Mouse (Mus musculus) neural tube, embryonic 13.5 days (tissue): Measurements from ENCODE around the gene Auts2. TPM values are rescaled to one million over a fixed set of nuclear protein-coding genes. Genes with fewer than 3 reads are reported as not detected.

Experiments
- ATAC-seq: fragments of 200-750 bp; cut with Nextera tagmentation; 2 replicates; pipeline ENCODE4 v1.8.0; 2017; ENCODE audit warnings: low read depth, mild to moderate bottlenecking, moderate TSS enrichment, moderate library complexity
- H3K27ac ChIP-seq: fragments of 300-500 bp; sonication (generic); replicated peaks from 2 replicates; pipeline ENCODE4 v1.5.1; 2015; ENCODE audit warnings: moderate library complexity, mild to moderate bottlenecking, inconsistent platforms
- H3K27me3 ChIP-seq: fragments of 300-500 bp; sonication (generic); 2 replicates; pipeline ENCODE4 v1.6.1; 2015; ENCODE audit warnings: mild to moderate bottlenecking, inconsistent platforms
- H3K36me3 ChIP-seq: fragments of 300-500 bp; sonication (generic); 2 replicates; pipeline ENCODE4 v1.6.1; 2015; ENCODE audit warnings: mild to moderate bottlenecking, inconsistent platforms
- H3K4me1 ChIP-seq: fragments of 300-500 bp; sonication (generic); replicated peaks from 2 replicates; pipeline ENCODE4 v1.6.1; 2015; ENCODE audit warnings: inconsistent platforms
- H3K4me2 ChIP-seq: fragments of 300-500 bp; sonication (generic); 2 replicates; pipeline ENCODE4 v1.6.1; 2015; ENCODE audit warnings: inconsistent platforms, mild to moderate bottlenecking, moderate library complexity
- H3K4me3 ChIP-seq: fragments of 300-500 bp; sonication (generic); 2 replicates; pipeline ENCODE4 v1.5.1; 2015; ENCODE audit warnings: mild to moderate bottlenecking, inconsistent platforms
- H3K9ac ChIP-seq: fragments of 300-500 bp; sonication (generic); 2 replicates; pipeline ENCODE4 v1.6.1; 2015; ENCODE audit warnings: moderate library complexity, mild to moderate bottlenecking, inconsistent platforms
- H3K9me3 ChIP-seq: fragments of 300-500 bp; sonication (generic); 2 replicates; pipeline ENCODE4 v1.6.1; 2016; ENCODE audit warnings: inconsistent platforms
- WGBS: fragments of 180-500 bp; shearing (Covaris S2); methylation state at CpG from one replicate; pipeline ENCODE4 v1.1.7; 2015; 5-methylcytosine and 5-hydroxymethylcytosine counted together
- polyA plus RNA-seq: library from polyadenylated mRNA; unstranded; fragments of >200 nt; fragmentation: Nextera tagmentation; extraction: Ambion mirVana; gene quantifications from 2 replicates; pipeline ENCODE4 v1.2.1, GENCODE M21; 2015

Gene Auts2
- polyA plus RNA-seq, 1 experiment from 2014 or later = 72.6 TPM

DNA sequence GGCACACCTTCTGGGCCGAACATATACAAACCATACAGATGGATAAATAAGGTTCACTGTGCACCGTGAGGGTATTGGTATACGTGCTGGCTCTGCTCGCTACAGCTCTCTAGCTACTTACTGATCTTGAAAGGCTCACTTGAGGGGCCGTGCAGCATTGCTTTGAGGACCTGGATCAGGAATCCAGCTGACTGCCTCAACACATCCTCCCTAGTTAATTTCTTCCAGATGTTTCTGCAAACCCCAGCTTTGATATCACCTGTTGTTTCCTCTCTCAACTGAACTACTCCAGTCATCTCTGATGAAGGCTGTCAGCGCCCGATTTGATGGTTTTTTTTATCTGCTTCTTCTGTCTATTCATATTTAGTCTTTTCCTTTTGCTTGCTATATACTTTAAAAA is 1111.2 kb downstream of the Auts2 start:
- ATAC-seq = no peak
- Histone ChIP-seq H3K4me1 (peaks cover 24% of the 10 kb centered on the region), H3K4me2 (no peak overlapping the region), H3K36me3 (peaks cover 8% of the 10 kb centered on the region), H3K4me3 (no peak overlapping the region), H3K27me3 (no peaks in the 10 kb centered on the region), H3K9ac (no peak overlapping the region), H3K27ac (no peak overlapping the region), H3K9me3 (no peaks in the 10 kb centered on the region)
- 86% methylated on average over 7 of the region's 7 CpGs for WGBS

DNA sequence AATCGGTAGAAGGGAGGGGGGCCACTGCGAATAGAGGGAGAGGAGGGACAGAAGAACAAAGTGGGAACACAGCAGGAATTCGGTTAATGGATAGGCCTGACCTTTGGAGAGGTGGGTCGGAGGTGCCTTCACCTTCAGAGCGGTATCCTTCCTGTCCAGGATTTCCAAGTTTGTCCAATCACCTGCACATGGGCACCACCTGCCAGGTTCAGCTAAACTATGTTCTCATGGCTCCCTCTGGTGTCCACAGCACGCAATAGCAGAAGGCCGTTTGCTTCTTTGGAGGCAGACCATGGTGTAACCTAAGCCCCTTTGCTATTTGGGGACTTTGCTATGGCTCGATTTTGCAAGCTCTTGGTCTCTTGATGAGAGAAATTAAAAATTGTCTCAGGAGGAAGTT is 1113.0 kb downstream of the Auts2 start:
- 31% methylated on average over 8 of the region's 8 CpGs for WGBS
- H3K4me1 ChIP-seq = peaks cover 11% of the 10 kb centered on the region; the same call in 1 of the 2 replicates
- H3K27me3 ChIP-seq = no peaks in the 10 kb centered on the region
- no peak overlapping the region for H3K4me3 ChIP-seq
- no peak overlapping the region for H3K27ac ChIP-seq
- H3K36me3 ChIP-seq = no peaks in the 10 kb centered on the region
- H3K9me3 ChIP-seq = no peaks in the 10 kb centered on the region
- peak; percentile 34; the same call in 1 of the 2 replicates for ATAC-seq
- no peak overlapping the region for H3K4me2 ChIP-seq
- no peak overlapping the region for H3K9ac ChIP-seq

DNA sequence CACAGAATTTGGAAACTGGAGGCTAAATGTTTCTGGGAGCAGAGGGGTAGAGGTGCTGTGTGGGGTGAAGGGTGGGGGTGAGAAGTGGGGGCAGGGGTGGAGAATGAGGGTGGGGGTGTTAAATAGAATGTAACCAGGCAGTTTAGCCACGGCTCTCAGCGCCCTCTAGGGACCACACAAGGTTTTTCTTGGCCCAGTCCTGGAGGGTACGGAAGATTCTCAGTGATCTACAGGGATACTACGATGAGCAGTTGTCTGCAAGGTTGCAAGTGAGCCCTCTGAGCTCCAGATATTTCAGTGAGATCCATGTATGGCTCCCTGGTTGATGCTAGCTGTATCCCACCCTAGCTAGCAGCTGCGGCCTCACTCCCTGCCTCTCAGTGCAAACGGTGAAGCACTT is 1113.6 kb downstream of the Auts2 start:
- H3K27ac ChIP-seq = no peak overlapping the region
- 59% methylated on average over 6 of the region's 6 CpGs for WGBS
- no peak overlapping the region for H3K9ac ChIP-seq
- H3K4me1 ChIP-seq = peaks cover 11% of the 10 kb centered on the region; the same call in 1 of the 2 replicates
- no peak overlapping the region for H3K4me3 ChIP-seq
- no peak overlapping the region for H3K4me2 ChIP-seq
- no peaks in the 10 kb centered on the region for H3K9me3 ChIP-seq
- H3K36me3 ChIP-seq = no peaks in the 10 kb centered on the region
- 0 out of 2 replicates have a peak, but pooled peaks have one; percentile 51 for ATAC-seq
- H3K27me3 ChIP-seq = no peaks in the 10 kb centered on the region

GRCm38 (mm10) chr5:131427734-131428413 is 1115.3 kb downstream of the Auts2 start:
- peaks cover 11% of the 10 kb centered on the region; the same call in 1 of the 2 replicates for H3K4me1 ChIP-seq
- no peaks in the 10 kb centered on the region for H3K27me3 ChIP-seq
- WGBS = 39% methylated on average over 11 of the region's 11 CpGs
- H3K4me2 ChIP-seq = no peak overlapping the region
- no peaks in the 10 kb centered on the region for H3K9me3 ChIP-seq
- no peak overlapping the region for H3K4me3 ChIP-seq
- no peak overlapping the region for H3K27ac ChIP-seq
- no peak for ATAC-seq
- no peaks in the 10 kb centered on the region for H3K36me3 ChIP-seq
- no peak overlapping the region for H3K9ac ChIP-seq

GRCm38 (mm10) chr5:131422737-131423136 is 1120.4 kb downstream of the Auts2 start:
- no peaks in the 10 kb centered on the region for H3K9me3 ChIP-seq
- no peaks in the 10 kb centered on the region for H3K27me3 ChIP-seq
- no peak for ATAC-seq
- no peak overlapping the region for H3K27ac ChIP-seq
- H3K9ac ChIP-seq = no peak overlapping the region
- 82% methylated on average over 3 of the region's 3 CpGs for WGBS
- H3K4me1 ChIP-seq = no peaks in the 10 kb centered on the region
- no peak overlapping the region for H3K4me2 ChIP-seq
- H3K4me3 ChIP-seq = no peak overlapping the region
- H3K36me3 ChIP-seq = no peaks in the 10 kb centered on the region

GRCm38 (mm10) chr5:131420406-131420805 is 1122.7 kb downstream of the Auts2 start:
- no peak for ATAC-seq
- 73% methylated on average over 2 of the region's 2 CpGs for WGBS
- Histone ChIP-seq H3K4me2 (no peak overlapping the region), H3K4me1 (no peaks in the 10 kb centered on the region), H3K27ac (no peak overlapping the region), H3K27me3 (no peaks in the 10 kb centered on the region), H3K9me3 (no peaks in the 10 kb centered on the region), H3K9ac (no peak overlapping the region), H3K36me3 (no peaks in the 10 kb centered on the region), H3K4me3 (no peak overlapping the region)

GRCm38 (mm10) chr5:131415902-131416545 is 1127.1 kb downstream of the Auts2 start:
- Histone ChIP-seq H3K9me3 (no peaks in the 10 kb centered on the region), H3K27me3 (no peaks in the 10 kb centered on the region), H3K4me2 (no peak overlapping the region), H3K36me3 (no peaks in the 10 kb centered on the region), H3K27ac (no peak overlapping the region), H3K4me3 (no peak overlapping the region), H3K4me1 (no peaks in the 10 kb centered on the region), H3K9ac (no peak overlapping the region)
- 78% methylated on average over 1 of the region's 1 CpGs for WGBS
- ATAC-seq = no peak

DNA sequence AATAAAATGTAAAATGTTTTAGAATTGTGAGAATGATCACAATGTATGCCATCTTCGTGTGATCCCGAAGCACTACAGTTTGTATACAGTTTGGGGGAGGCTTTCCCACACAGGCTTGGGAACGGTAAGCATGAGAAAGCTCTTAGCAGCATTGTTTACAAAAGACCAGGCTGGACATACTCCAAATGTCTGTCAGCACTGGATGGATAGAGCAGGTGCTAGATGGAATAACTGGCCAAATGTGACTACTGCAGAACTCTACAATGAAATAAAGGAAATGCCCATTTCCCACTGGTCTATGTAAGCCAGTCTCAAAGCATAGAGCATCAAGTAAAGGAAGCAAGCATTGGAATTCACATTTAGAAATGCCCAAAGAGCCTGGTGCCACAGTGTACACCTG is 1144.9 kb downstream of the Auts2 start:
- ATAC-seq = no peak
- Histone ChIP-seq H3K27me3 (no peaks in the 10 kb centered on the region), H3K36me3 (no peaks in the 10 kb centered on the region), H3K4me3 (no peak overlapping the region), H3K4me2 (no peak overlapping the region), H3K27ac (no peak overlapping the region), H3K9ac (no peak overlapping the region), H3K9me3 (no peaks in the 10 kb centered on the region), H3K4me1 (no peaks in the 10 kb centered on the region)
- WGBS = 77% methylated on average over 3 of the region's 3 CpGs

- ATAC-seq = no peak
- WGBS = 83% methylated on average over 8 of the region's 8 CpGs
- Histone ChIP-seq H3K27ac (no peak overlapping the region), H3K4me1 (no peaks in the 10 kb centered on the region), H3K27me3 (no peaks in the 10 kb centered on the region), H3K9ac (no peak overlapping the region), H3K4me2 (no peak overlapping the region), H3K36me3 (no peaks in the 10 kb centered on the region), H3K9me3 (no peaks in the 10 kb centered on the region), H3K4me3 (no peak overlapping the region)
Measured at GRCm38 (mm10) chr5:131395756-131396155, 1147.4 kb downstream of the Auts2 start.
